Mouse (Mus musculus): ENCODE data around the gene Trmt112. TPM values are rescaled to one million over a fixed set of nuclear protein-coding genes. Genes with fewer than 3 reads are reported as not detected.

Trmt112 gene
- polyA plus RNA-seq, 1 experiment = 28.6 TPM

GRCm38 (mm10) chr19:6919876-6920740 is 10.6 kb downstream of the Trmt112 start:
- peaks cover 5% of the 10 kb centered on the region; the same call in 1 of the 2 replicates for H3K4me1 ChIP-seq (ENCODE audit: control insufficient read depth, insufficient read depth, low read length)
- 59% methylated on average over 8 of the region's 8 CpGs for WGBS
- H3K27ac ChIP-seq (ENCODE audit: control insufficient read depth, insufficient read depth, low read depth, low read length, poor library complexity) = no peak overlapping the region
- TF ChIP-seq POLR2A (IDR thresholded peaks at IDR 0.05; ENCODE audit: borderline replicate concordance, control insufficient read depth, low read depth, low read length) (no peak), CTCF (IDR thresholded peaks at IDR 0.05; ENCODE audit: control insufficient read depth, insufficient read depth, low read length) (no peak)
- H3K4me3 ChIP-seq (replicated peaks; ENCODE audit: control insufficient read depth, low read depth, low read length) = peak overlapping the region; percentile 12

DNA sequence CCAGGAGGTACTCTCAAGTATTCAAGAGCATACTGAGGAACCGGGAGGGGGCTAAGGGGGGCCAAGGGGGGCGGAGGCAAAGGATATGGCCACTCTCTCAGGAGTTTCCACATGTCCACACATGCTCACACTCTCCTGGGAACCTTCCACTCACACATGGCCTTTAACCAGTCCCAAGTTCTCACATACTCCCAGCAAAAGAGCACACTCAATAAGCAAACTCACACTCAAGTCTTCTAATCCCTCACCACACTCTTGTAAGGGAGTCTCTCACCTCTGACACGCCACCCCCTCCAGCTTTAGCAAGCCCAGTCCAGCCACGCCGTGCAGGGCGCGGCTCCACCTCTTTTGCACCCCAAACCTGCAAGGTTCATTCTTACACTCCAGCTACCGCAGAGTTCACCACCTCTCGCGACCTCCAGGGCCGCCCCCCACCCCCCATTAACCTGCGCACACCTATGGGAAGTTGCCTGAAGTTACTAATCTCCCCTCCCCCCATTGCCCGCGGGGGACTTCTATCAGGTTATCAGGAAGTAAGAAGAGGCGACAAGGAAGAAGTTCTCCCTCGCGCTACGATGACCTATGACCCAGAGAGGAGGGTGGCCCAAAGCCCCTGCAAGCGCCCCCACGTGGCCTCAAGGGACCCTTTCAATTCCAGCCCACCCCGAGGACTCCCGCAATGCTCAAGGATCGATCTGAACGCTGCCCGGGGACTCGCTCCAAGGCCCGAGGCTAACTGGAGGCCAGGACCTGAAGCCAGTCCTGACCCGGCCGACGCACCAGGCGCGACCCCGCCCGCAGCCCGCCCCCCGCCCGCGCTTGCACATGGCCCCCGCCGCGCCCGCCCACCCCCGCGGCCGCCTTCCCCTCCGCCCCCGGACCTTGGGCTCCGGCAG is 11.5 kb downstream of the Trmt112 start:
- whole genome bisulfite sequencing = under 1% methylated on average over 39 of the region's 48 CpGs
- Histone ChIP-seq H3K27ac (ENCODE audit: control insufficient read depth, insufficient read depth, low read depth, low read length, poor library complexity) (peak overlapping the region; percentile 76), H3K4me1 (ENCODE audit: control insufficient read depth, insufficient read depth, low read length) (peaks cover 5% of the 10 kb centered on the region; the same call in 1 of the 2 replicates), H3K4me3 (replicated peaks; ENCODE audit: control insufficient read depth, low read depth, low read length) (peak overlapping the region; percentile 65)
- TF ChIP-seq CTCF (IDR thresholded peaks at IDR 0.05; ENCODE audit: control insufficient read depth, insufficient read depth, low read length) = no peak
- no peak for TF ChIP-seq POLR2A (IDR thresholded peaks at IDR 0.05; ENCODE audit: borderline replicate concordance, control insufficient read depth, low read depth, low read length)

DNA sequence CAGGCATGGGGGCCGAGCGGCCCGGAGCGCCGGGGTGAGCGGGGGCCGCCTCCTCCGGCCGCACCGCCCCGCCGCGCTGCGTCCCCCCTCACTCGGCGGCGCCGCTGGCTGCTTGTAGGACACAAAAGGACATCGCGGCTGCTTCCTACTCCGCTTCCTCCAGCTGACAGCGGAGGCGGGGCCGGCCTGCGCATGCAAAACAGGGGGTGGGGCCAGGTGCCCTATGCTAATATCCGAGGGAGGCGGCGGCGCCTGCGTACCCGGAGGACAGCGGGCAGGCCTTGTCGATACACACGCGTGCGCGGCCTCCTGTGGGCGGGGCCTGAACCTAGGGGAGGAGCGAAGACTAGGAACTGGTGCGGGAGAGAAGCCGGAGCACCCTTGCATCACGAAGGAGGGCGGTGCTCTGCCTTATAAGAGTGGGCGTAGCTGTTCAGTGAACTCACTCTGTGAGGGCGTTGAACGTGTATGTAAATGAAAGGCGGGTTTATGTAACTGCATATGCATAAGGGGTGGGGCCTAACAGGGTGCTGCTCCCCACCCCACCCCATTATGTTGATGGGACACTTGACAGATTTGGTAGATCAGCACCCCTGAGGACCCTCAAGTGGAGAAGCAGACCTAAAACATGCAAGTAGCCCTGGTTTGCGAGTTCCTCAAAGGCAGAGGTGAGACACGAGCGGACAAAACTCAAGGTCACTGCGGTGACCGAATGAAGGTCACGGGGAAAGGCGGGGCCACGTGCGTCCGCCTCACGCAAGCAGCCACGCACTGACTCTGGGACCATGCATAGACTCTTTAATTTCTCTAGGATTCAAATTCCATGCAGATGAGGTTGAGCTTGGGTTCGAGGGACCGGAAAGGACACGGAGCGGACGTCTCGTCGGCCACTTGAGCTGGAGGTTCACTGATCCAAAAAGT is 12.4 kb downstream of the Trmt112 start, which contains the start of gene Esrra:
Esrra (minus strand) TSS at position 167 of the 921 bp plus-strand sequence.
- peak; percentile 89; the same call in 1 of the 2 replicates for TF ChIP-seq POLR2A (IDR thresholded peaks at IDR 0.05; ENCODE audit: borderline replicate concordance, control insufficient read depth, low read depth, low read length)
- no peak for TF ChIP-seq CTCF (IDR thresholded peaks at IDR 0.05; ENCODE audit: control insufficient read depth, insufficient read depth, low read length)
- Histone ChIP-seq H3K4me3 (replicated peaks; ENCODE audit: control insufficient read depth, low read depth, low read length) (peak within 1 kb of the TSS; percentile 74), H3K4me1 (ENCODE audit: control insufficient read depth, insufficient read depth, low read length) (peaks cover 5% of the 10 kb centered on the region; the same call in 1 of the 2 replicates), H3K27ac (ENCODE audit: control insufficient read depth, insufficient read depth, low read depth, low read length, poor library complexity) (peak within 1 kb of the TSS; percentile 76)
- under 1% methylated on average over 66 of the region's 66 CpGs for WGBS

- WGBS = 63% methylated on average over 6 of the region's 6 CpGs
- Histone ChIP-seq H3K4me3 (replicated peaks; ENCODE audit: control insufficient read depth, low read depth, low read length) (no peak overlapping the region), H3K4me1 (ENCODE audit: control insufficient read depth, insufficient read depth, low read length) (peaks cover 5% of the 10 kb centered on the region; the same call in 1 of the 2 replicates), H3K27ac (ENCODE audit: control insufficient read depth, insufficient read depth, low read depth, low read length, poor library complexity) (no peak overlapping the region)
- TF ChIP-seq CTCF (IDR thresholded peaks at IDR 0.05; ENCODE audit: control insufficient read depth, insufficient read depth, low read length) = no peak
- TF ChIP-seq POLR2A (IDR thresholded peaks at IDR 0.05; ENCODE audit: borderline replicate concordance, control insufficient read depth, low read depth, low read length) = no peak
Measured at GRCm38 (mm10) chr19:6922901-6923735, 13.6 kb downstream of the Trmt112 start.

DNA sequence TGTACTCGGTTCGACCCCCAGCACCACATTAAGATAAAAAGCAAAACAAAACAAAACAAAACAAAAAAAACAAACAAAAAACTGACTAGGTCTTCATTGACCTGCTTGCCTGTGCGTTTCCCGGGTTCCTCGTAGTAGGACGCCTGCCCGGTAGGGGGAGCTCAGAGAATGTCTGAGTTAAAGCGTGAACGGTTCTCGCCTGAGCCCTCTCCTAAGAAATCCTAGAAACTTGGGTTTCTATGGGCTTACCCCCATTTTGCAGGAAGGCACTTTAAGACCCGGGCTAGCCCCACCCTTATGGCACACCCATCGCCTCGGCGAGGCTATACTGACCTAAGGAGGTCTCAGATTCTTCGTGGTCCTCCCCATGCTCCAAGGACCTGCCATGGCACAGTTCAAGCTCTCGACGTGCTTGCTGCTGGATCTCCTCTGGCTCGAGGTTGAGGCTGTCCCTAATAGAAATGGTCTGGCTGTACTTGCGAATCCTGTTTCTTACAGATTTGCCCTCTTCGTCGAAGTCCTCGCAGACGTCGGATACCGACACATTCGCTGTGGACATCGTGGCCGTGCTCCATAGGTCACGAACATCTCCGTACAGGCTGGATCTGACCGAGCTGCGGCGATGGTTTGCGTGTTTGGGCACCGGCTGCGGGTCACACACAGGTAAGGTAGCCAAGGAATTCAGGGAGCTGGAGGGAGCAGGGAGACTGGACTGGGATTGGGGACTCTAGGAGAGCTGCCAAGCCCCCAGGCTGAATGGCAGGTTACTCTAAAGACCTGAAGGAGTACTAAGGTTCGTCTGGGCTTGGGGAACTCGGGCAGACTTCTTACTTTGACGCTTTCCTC is 15.2 kb downstream of the Trmt112 start:
- TF ChIP-seq POLR2A (IDR thresholded peaks at IDR 0.05; ENCODE audit: borderline replicate concordance, control insufficient read depth, low read depth, low read length) (no peak), CTCF (IDR thresholded peaks at IDR 0.05; ENCODE audit: control insufficient read depth, insufficient read depth, low read length) (peak; percentile 80)
- Histone ChIP-seq H3K27ac (ENCODE audit: control insufficient read depth, insufficient read depth, low read depth, low read length, poor library complexity) (no peak overlapping the region), H3K4me3 (replicated peaks; ENCODE audit: control insufficient read depth, low read depth, low read length) (no peak overlapping the region), H3K4me1 (ENCODE audit: control insufficient read depth, insufficient read depth, low read length) (peaks cover 5% of the 10 kb centered on the region; the same call in 1 of the 2 replicates)
- 5% methylated on average over 39 of the region's 39 CpGs for WGBS

- no peak within 1 kb of the TSS for H3K4me3 ChIP-seq (replicated peaks; ENCODE audit: control insufficient read depth, low read depth, low read length)
- TF ChIP-seq POLR2A (IDR thresholded peaks at IDR 0.05; ENCODE audit: borderline replicate concordance, control insufficient read depth, low read depth, low read length) = no peak
- TF ChIP-seq CTCF (IDR thresholded peaks at IDR 0.05; ENCODE audit: control insufficient read depth, insufficient read depth, low read length) = no peak
- H3K27ac ChIP-seq (ENCODE audit: control insufficient read depth, insufficient read depth, low read depth, low read length, poor library complexity) = no peak within 1 kb of the TSS
- H3K4me1 ChIP-seq (ENCODE audit: control insufficient read depth, insufficient read depth, low read length) = peaks cover 4% of the 10 kb centered on the region; the same call in 1 of the 2 replicates
- WGBS = 3% methylated on average over 9 of the region's 9 CpGs
Measured at GRCm38 (mm10) chr19:6925307-6925573, 15.7 kb downstream of the Trmt112 start, which contains the start of gene Catsperz. Gene Catsperz, minus strand, starts transcription at chr19:6925380.
